Mouse (Mus musculus): ENCODE data around the gene Ifi27l2b.

GRCm38 (mm10) chr12:103443524-103443923, 13.5 kb downstream of the Ifi27l2b start, which contains the start of gene Ifi27l2a:
- TF ChIP-seq CTCF (conservative IDR thresholded peaks at IDR 0.05; ENCODE audit: insufficient read depth, insufficient read length, low read depth, low read length) (no peak), POLR2A (IDR thresholded peaks at IDR 0.05; ENCODE audit: low read depth, low read length) (no peak)

Measured in kidney, adult 2 months (tissue).